Mouse (Mus musculus) small intestine, adult 2 months (tissue): ENCODE results near the gene Gimap8. TPM values are rescaled to one million over a fixed set of nuclear protein-coding genes. Genes with fewer than 3 reads are reported as not detected.

ENCODE experiments used
- H3K27ac ChIP-seq: fragments of 200-500 bp; 2 replicates; pipeline ENCODE4 v1.5.1; 2012; ENCODE audit warnings: low read depth, low read length, control low read depth, inconsistent platforms; ENCODE audit not compliant: insufficient read depth
- H3K27me3 ChIP-seq: fragments of 200-500 bp; 2 replicates; pipeline ENCODE4 v1.6.1; 2012; ENCODE audit warnings: mild to moderate bottlenecking, moderate library complexity, low read length, inconsistent platforms; ENCODE audit not compliant: control insufficient read depth, insufficient read depth
- H3K36me3 ChIP-seq: fragments of 200-500 bp; 2 replicates; pipeline ENCODE4 v1.6.1; 2012; ENCODE audit warnings: mild to moderate bottlenecking, low read length, control low read depth, inconsistent platforms; ENCODE audit not compliant: control insufficient read depth, insufficient read depth
- H3K4me1 ChIP-seq: fragments of 200-500 bp; 2 replicates; pipeline ENCODE4 v1.6.1; 2012; ENCODE audit warnings: low read length, inconsistent platforms, mixed read lengths; ENCODE audit not compliant: control insufficient read depth, insufficient read depth, insufficient read length
- H3K4me3 ChIP-seq: fragments of 200-500 bp; 2 replicates; pipeline ENCODE4 v1.5.1; 2012; ENCODE audit warnings: low read depth, mild to moderate bottlenecking, control low read depth, inconsistent platforms, low read length, moderate library complexity
- CTCF ChIP-seq: fragments of 200-500 bp; IDR thresholded peaks from 2 replicates; pipeline ENCODE4 v1.5.1; 2012; ENCODE audit warnings: low read depth, mild to moderate bottlenecking, control low read depth, inconsistent platforms, low read length, moderate library complexity, mixed read lengths; ENCODE audit not compliant: insufficient replicate concordance, insufficient read length; ENCODE audit errors: extremely low read depth
- POLR2A ChIP-seq: fragments of 200-500 bp; IDR thresholded peaks from 2 replicates; pipeline ENCODE4 v1.6.1; 2012; ENCODE audit warnings: low read depth, mild to moderate bottlenecking, control low read depth, inconsistent platforms, low read length, moderate library complexity
- WGBS: fragments of 180-500 bp; shearing (Covaris S2); methylation state at CpG from one replicate; pipeline ENCODE4 v1.1.7; 2018; 5-methylcytosine and 5-hydroxymethylcytosine counted together
- polyA plus RNA-seq: library from polyadenylated mRNA; depleted of rRNA; stranded (reverse); fragments of >200 nt; gene quantifications from 2 replicates; pipeline ENCODE4 v1.2.3, GENCODE M21; 2012; rRNA removed

Gene Gimap8
- 0.72 and 1.5 TPM in 2 replicates for polyA plus RNA-seq

GRCm38 (mm10) chr6:48646995-48647394 is at the start of gene Gimap8:
Gene Gimap8, plus strand, starts transcription at chr6:48647234.
- peak within 1 kb of the TSS; percentile 52 for H3K27ac ChIP-seq
- 18% methylated on average over 3 of the region's 3 CpGs for WGBS
- H3K27me3 ChIP-seq = no peaks in the 10 kb centered on the region
- TF ChIP-seq CTCF (peak; percentile 50; the same call in 1 of the 2 replicates), POLR2A (no peak)
- peaks cover 6% of the 10 kb centered on the region for H3K4me1 ChIP-seq
- H3K4me3 ChIP-seq = peak within 1 kb of the TSS; percentile 46
- H3K36me3 ChIP-seq = peaks cover 2% of the 10 kb centered on the region; the same call in 1 of the 2 replicates

GRCm38 (mm10) chr6:48600594-48600993 is 46.4 kb upstream of the Gimap8 start:
- WGBS = 83% methylated on average over 1 of the region's 1 CpGs
- no peaks in the 10 kb centered on the region for H3K27me3 ChIP-seq
- no peak overlapping the region for H3K27ac ChIP-seq
- no peak overlapping the region for H3K4me3 ChIP-seq
- no peak for TF ChIP-seq CTCF
- TF ChIP-seq POLR2A = no peak
- H3K36me3 ChIP-seq = peaks cover 8% of the 10 kb centered on the region
- H3K4me1 ChIP-seq = peaks cover 6% of the 10 kb centered on the region

- peak within 1 kb of the TSS; percentile 95 for H3K4me3 ChIP-seq
- no peak; the same call in 1 of the 2 replicates for TF ChIP-seq POLR2A
- TF ChIP-seq CTCF = 0 out of 2 replicates have a peak, but pooled peaks have one; percentile 10
- H3K36me3 ChIP-seq = peaks cover 6% of the 10 kb centered on the region
- H3K4me1 ChIP-seq = peaks cover 6% of the 10 kb centered on the region
- WGBS = 4% methylated on average over 42 of the region's 42 CpGs
- H3K27me3 ChIP-seq = no peaks in the 10 kb centered on the region
- H3K27ac ChIP-seq = peak within 1 kb of the TSS; percentile 76
Measured at GRCm38 (mm10) chr6:48601271-48602079, 45.6 kb upstream of the Gimap8 start, which contains the start of gene Zfp775. Gene Zfp775, plus strand, starts transcription at chr6:48602063.

- Histone ChIP-seq H3K36me3 (peaks cover 5% of the 10 kb centered on the region), H3K4me1 (peaks cover 6% of the 10 kb centered on the region), H3K27me3 (no peaks in the 10 kb centered on the region), H3K27ac (peak overlapping the region; percentile 76), H3K4me3 (peak overlapping the region; percentile 95)
- TF ChIP-seq CTCF = no peak
- TF ChIP-seq POLR2A = 0 out of 2 replicates have a peak, but pooled peaks have one; percentile 20
- WGBS = 0% methylated on average over 28 of the region's 28 CpGs
Measured at GRCm38 (mm10) chr6:48602080-48602741, 44.8 kb upstream of the Gimap8 start.

- no peaks in the 10 kb centered on the region for H3K36me3 ChIP-seq
- no peak overlapping the region for H3K4me3 ChIP-seq
- TF ChIP-seq CTCF (no peak), POLR2A (no peak)
- WGBS = 89% methylated on average over 2 of the region's 2 CpGs
- H3K27ac ChIP-seq = no peak overlapping the region
- H3K27me3 ChIP-seq = no peaks in the 10 kb centered on the region
- no peaks in the 10 kb centered on the region for H3K4me1 ChIP-seq
Measured at GRCm38 (mm10) chr6:48608124-48608523, 38.9 kb upstream of the Gimap8 start.

- Histone ChIP-seq H3K36me3 (no peaks in the 10 kb centered on the region), H3K4me1 (no peaks in the 10 kb centered on the region), H3K4me3 (no peak overlapping the region), H3K27ac (no peak overlapping the region), H3K27me3 (no peaks in the 10 kb centered on the region)
- TF ChIP-seq POLR2A = no peak
- 81% methylated on average over 7 of the region's 7 CpGs for WGBS
Measured at GRCm38 (mm10) chr6:48609512-48609911, 37.5 kb upstream of the Gimap8 start.

- Histone ChIP-seq H3K36me3 (no peaks in the 10 kb centered on the region), H3K27ac (no peak overlapping the region), H3K27me3 (no peaks in the 10 kb centered on the region), H3K4me3 (no peak overlapping the region), H3K4me1 (no peaks in the 10 kb centered on the region)
- WGBS = 58% methylated on average over 3 of the region's 3 CpGs
- no peak for TF ChIP-seq POLR2A
- no peak for TF ChIP-seq CTCF
Measured at GRCm38 (mm10) chr6:48610657-48611056, 36.4 kb upstream of the Gimap8 start.
